Mouse (Mus musculus) bone marrow, adult 2 months (tissue): ENCODE results near the gene Fam129b.

ENCODE experiments used
- CTCF ChIP-seq: fragments of 200-500 bp; IDR thresholded peaks from 2 replicates; pipeline ENCODE4 v1.5.1; 2011; ENCODE audit warnings: low read length, control low read depth; ENCODE audit not compliant: control insufficient read depth, insufficient read depth
- POLR2A ChIP-seq: fragments of 200-500 bp; IDR thresholded peaks from 2 replicates; pipeline ENCODE4 v1.6.1; 2011; ENCODE audit warnings: low read depth, mild to moderate bottlenecking, control low read depth, low read length, borderline replicate concordance; ENCODE audit not compliant: control insufficient read depth

GRCm38 (mm10) chr2:32965511-32966183 lies 89.7 kb downstream of the Fam129b start:
- no peak for TF ChIP-seq CTCF
- TF ChIP-seq POLR2A: no peak
